Mouse (Mus musculus) gastrocnemius, adult 2 months (tissue): ENCODE measurements around the gene Slc8a1. TPM values are rescaled to one million over a fixed set of nuclear protein-coding genes. Genes with fewer than 3 reads are reported as not detected.

Source experiments
- DNase-seq: peaks from one replicate; pipeline ENCODE4 v3.0.0; 2022
- H3K27ac ChIP-seq: fragments of 200-600 bp; 2 replicates; pipeline ENCODE4 v1.8.1; 2022; ENCODE audit warnings: mild to moderate bottlenecking
- H3K4me3 ChIP-seq: fragments of 200-600 bp; 2 replicates; pipeline ENCODE4 v1.8.1; 2022; ENCODE audit warnings: mild to moderate bottlenecking, moderate library complexity
- CTCF ChIP-seq: fragments of 200-600 bp; IDR thresholded peaks from 2 replicates; pipeline ENCODE4 v1.8.1; 2022; ENCODE audit warnings: antibody characterized with exemption, mild to moderate bottlenecking, moderate library complexity
- intact Hi-C: fragments of 180-260 bp; cut with DNase I; formaldehyde crosslinking; loops from one replicate; pipeline ENCODE4 v1.15.1; 2025
- long read RNA-seq, 2 experiments: library from polyadenylated mRNA; stranded (forward); transcript quantifications; one replicate each; pipeline ENCODE4 v2.0.0; 2021
- total RNA-seq, 2 experiments: library from RNA; stranded (reverse); gene quantifications; 2 replicates each; pipeline ENCODE4 v1.2.3; 2021

The Slc8a1 gene
- total RNA-seq: 10 to 100 TPM; 15.9 to 19.9 TPM
- long read RNA-seq, experiment 1, partial matches to known transcripts: 0 of 1 reads
- long read RNA-seq, experiment 1, other reads (novel, unspliced or antisense): 1 of 1 reads
- long read RNA-seq, experiment 2, partial matches to known transcripts: 1 of 4 reads
- long read RNA-seq, experiment 2, other reads (novel, unspliced or antisense): 3 of 4 reads

DNA sequence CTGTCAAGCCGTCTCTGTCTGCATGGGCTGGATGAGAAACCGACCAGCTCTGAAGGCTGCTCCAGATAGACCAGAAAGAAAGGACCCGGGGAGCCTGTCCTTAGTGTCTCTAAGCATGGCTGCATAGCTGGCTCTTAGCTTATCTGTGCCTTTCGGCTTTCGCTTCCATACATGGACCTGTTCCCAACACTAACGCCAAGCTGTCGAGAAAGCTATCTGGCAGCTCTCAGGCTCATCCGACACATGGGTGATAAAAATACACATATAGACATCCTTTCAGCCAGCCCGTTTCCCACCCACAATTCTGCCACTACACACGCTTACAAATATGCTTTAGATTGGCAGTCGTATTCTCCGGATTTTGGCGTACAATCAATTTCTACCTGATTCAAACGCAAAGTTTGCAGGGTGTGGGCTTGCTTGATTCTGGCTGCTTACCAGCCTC, at the start of gene Slc8a1:
Gene Slc8a1 (minus strand): TSS at position 67 of the 445 bp plus-strand sequence.
- intact Hi-C loops: no loop called here
- no peak for TF ChIP-seq CTCF
- no peak within 1 kb of the TSS for H3K27ac ChIP-seq
- H3K4me3 ChIP-seq: no peak within 1 kb of the TSS
- DNase-seq: no peak

DNA sequence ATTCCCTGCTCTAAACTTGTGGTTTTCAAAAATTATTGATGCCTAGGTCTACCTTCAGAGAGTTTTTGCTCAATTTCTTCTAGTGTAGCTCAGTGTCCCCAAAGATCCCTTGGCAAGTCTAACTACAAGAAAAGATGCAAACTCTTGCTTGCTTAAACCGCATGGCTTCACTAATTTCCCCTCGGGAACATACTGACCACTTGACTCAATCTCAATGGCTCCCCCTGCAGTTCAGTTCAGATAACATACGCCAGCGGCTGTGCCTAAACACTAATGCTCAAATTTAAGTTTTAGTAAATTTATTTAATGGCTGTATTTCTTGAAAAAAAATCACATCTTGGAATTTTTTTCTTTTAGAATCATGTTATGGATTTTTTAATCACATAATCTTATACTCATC, 49.2 kb upstream of the Slc8a1 start:
- H3K4me3 ChIP-seq: no peak overlapping the region
- intact Hi-C loops: loop anchor here (2.0 to 10.0 kb wide), 5 partner anchors 123 to 593 kb away; no protein-coding TSS in a partner anchor
- DNase-seq: peak; percentile 48
- no peak overlapping the region for H3K27ac ChIP-seq
- peak; percentile 88 for TF ChIP-seq CTCF

DNA sequence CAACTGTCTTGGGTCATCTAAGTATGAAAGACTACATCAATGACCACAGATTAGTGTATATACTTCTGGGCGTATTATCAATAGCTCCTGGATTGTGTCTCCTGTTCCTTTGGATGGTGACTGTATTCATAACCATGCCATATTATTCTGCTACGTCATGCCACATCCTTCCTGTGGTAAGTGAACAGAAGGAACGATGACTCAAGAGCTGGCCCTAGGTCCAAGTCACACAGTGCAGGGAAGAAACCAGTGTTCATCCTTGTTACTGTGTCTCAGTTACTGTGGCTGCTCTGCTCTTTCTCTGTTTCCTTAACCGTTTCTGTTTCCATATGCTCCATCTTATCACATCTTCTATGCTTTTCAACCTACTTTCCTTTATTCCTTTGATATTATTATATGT, 44.1 kb upstream of the Slc8a1 start:
- Histone ChIP-seq H3K27ac (no peak overlapping the region), H3K4me3 (no peak overlapping the region)
- DNase-seq: no peak
- intact Hi-C loops: loop anchor here (10.0 kb wide), 3 partner anchors 118 to 418 kb away; no protein-coding TSS in a partner anchor
- TF ChIP-seq CTCF: no peak

DNA sequence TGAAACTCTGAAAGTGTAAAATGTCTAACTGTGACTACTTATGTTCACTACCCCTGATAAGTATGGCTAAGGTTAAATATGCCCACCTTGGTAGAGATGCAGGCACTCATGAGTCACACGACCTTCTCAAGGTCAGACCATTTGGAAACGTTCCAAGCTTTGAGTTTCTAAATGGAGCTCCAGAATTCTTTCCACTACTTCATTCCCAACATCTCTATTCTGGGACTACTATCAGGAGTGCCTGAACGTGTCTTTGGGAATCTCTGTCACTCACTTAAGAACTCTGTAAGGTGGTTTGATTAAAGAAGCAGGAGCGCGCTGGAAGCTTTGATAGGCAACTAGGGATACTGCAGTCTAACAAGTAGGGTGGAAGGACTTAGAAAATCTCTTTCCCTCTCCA, 43.3 kb upstream of the Slc8a1 start:
- intact Hi-C loops: loop anchor here (10.0 kb wide), 3 partner anchors 117 to 417 kb away; no protein-coding TSS in a partner anchor
- Histone ChIP-seq H3K4me3 (no peak overlapping the region), H3K27ac (no peak overlapping the region)
- DNase-seq: no peak
- TF ChIP-seq CTCF: no peak

DNA sequence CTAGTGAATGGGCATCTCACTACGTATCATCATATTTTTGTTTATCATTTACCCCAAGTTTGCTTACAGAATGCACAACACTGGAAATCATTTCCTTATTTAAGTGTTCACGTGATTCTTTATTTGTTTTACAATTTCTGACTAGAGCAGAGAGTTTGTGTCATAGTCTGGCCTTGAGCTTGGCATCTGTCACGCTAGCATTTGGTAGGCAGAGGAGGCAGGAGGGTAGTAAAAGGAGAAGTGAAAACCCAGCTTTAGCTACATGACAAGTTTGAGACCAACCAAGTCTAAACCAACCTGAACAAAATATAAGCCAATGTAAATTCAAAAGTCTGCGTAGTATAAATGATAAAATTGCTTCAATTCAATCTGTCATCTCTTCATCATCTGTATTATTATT, 41.7 kb upstream of the Slc8a1 start:
- Histone ChIP-seq H3K4me3 (no peak overlapping the region), H3K27ac (no peak overlapping the region)
- DNase-seq: no peak
- intact Hi-C loops: loop anchor here (10.0 kb wide), 3 partner anchors 115 to 415 kb away; no protein-coding TSS in a partner anchor
- TF ChIP-seq CTCF: no peak

DNA sequence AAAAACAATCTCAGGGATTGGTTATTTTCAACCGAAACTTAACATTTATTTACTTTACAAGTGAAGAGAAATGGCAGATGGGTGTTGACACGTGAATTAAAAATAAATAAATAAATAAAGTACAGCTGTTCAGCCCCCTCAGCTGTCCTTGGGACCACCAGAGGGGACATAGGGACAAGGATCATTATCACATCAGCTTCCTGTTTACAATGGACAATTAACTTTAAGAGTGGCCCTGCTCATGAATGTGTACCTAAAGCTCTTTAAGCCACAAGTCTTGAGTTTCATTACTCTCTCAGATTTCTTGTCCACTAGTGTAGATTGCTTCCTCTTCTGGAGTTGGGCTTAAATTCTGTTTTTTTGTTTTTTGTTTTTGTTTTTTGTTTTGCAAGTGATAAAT, 12.5 kb upstream of the Slc8a1 start:
- DNase-seq: no peak
- intact Hi-C loops: no loop called here
- TF ChIP-seq CTCF: no peak
- Histone ChIP-seq H3K4me3 (no peak overlapping the region), H3K27ac (no peak overlapping the region)

DNA sequence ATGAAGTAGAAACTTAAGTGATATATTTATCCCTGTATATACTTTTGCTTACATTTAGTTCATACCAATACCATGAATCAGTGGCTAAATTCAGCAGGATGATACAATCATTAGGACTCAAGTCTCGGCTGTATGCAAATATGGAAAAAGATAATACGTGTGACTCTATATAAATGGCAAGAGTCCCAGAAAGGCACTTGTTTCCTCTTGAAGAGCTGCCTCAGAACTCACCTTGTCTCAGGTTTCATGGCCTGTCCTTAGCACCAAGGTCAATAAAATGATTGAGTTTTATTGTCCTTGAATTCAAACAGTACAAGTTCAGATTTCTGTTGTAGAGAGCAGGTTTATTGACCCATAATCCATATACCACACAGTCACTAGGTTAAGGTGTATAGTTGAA, 4.9 kb upstream of the Slc8a1 start:
- DNase-seq: no peak
- intact Hi-C loops: no loop called here
- no peak overlapping the region for H3K27ac ChIP-seq
- H3K4me3 ChIP-seq: no peak overlapping the region
- no peak for TF ChIP-seq CTCF

DNA sequence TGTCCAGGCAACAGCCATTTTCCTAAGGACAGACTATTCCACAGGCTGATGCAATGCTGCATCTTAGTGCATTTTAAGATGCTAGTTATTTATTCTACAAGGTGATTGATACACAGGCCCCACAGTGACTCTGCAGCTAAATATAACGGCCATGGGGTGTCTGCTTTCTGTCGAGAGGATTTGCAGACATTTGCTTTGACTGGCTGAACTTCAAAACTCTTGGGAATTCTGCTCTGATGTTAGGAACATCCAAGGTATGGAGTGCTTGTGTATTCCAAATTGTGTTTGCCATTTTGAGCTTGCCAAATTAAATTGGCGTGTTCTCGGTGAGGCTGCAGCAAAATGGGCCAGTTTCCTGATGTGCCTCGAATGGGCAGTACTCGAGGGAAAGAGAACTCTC, 2.4 kb upstream of the Slc8a1 start:
- TF ChIP-seq CTCF: no peak
- H3K27ac ChIP-seq: no peak overlapping the region
- DNase-seq: no peak
- intact Hi-C loops: no loop called here
- no peak overlapping the region for H3K4me3 ChIP-seq

DNA sequence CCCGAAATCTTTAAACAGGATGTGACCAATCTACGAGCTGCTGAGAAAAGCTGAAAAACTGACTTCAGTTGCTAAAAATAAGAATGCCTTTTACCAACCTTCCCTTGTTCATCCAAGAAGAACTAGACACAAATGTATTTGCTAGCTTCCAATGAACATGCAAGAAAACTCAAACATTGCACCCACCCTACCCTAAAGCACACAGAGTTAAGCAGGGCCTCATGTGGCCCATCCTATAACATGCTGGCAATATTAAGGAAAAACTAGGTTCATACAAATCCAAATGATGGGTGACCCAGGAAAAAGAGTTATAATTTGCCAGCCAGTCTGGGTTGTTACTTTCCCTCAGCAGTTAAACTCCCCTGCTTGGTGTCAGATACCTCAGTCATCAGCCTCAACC, 398 bp downstream of the Slc8a1 start:
- Histone ChIP-seq H3K27ac (no peak overlapping the region), H3K4me3 (no peak overlapping the region)
- intact Hi-C loops: no loop called here
- no peak for TF ChIP-seq CTCF
- DNase-seq: no peak

DNA sequence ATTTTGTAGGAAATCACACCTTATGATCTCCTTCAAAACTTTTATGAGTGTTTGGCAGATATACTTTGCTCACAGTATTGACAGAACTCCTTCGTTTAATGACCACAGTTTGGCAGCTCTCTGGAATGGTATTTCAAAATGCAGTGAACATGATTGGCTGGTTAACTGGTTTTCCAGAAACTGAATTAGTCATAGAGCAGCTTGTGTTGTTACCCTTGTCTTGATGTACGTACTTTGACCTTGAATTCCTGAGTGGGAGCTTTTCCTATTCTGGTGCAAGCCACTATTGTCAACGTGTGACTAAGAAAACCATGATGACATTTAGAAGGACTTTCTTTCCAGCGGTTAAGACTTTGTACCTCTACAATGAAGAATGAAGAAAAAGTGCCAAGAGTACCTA, 868 bp downstream of the Slc8a1 start:
- no peak for DNase-seq
- H3K4me3 ChIP-seq: no peak overlapping the region
- no peak overlapping the region for H3K27ac ChIP-seq
- intact Hi-C loops: no loop called here
- TF ChIP-seq CTCF: no peak

DNA sequence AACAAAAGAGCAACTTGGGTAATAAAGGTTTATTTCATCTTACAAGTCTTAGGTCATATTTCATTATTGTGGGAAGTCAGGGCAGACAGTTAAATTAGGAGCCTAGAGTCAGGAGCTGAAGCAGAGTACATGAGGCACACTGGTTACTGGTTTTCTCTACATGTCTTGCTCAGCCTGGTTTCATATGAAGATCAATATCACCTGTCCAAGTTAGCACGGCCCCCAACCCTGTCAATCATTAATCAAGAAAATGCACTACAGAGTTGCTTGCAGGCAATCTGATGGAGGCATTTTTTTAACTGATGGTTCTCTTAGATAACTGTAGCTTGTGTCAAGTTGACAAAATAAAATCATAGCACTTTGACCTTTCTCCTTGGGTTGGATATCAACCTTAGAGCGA, 2.6 kb downstream of the Slc8a1 start:
- Histone ChIP-seq H3K4me3 (no peak overlapping the region), H3K27ac (no peak overlapping the region)
- no peak for TF ChIP-seq CTCF
- intact Hi-C loops: no loop called here
- no peak for DNase-seq

DNA sequence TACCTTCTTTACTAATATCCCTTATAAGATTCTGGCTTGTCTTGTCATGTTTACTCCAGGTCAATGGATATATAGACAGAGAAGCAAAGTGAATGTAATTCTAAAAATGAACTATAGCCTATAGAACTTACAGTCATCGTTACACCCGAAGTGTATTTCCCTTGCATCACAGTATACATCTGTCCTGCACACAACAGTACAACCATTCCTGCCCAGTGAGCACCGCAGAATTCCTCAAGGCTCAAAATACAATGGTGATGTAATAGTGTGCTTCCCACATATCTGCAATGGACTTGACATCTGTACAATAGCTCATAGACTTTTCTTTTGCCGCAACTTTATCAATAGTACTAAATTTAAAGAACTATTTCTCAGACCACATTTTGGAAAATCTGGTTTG, 8.3 kb downstream of the Slc8a1 start:
- TF ChIP-seq CTCF: no peak
- intact Hi-C loops: no loop called here
- no peak overlapping the region for H3K27ac ChIP-seq
- DNase-seq: no peak
- H3K4me3 ChIP-seq: no peak overlapping the region

DNA sequence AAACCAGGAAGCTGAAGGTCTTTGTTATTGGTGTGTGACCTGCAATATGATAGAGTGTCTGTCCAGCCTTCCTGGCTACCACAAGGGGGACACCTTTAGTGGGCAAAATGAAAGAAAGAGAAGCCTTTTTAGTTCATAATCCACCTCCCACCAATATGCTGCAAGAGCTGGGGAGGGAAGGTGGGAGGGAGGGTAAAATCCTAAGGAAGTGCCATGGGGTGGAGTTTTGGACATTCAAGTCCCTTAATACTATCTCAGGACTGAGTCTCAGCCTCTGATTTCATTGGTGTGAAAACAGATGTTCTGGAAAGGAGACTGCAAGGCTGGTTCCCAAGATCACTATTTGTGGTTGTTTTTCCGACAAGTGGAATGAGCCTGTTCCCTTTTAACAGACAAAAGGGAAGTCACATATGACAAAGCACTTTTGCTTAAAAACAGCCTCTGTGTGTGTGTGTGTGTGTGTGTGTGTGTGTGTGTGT, 25.9 kb downstream of the Slc8a1 start:
- Histone ChIP-seq H3K4me3 (no peak overlapping the region), H3K27ac (no peak overlapping the region)
- no peak for DNase-seq
- intact Hi-C loops: no loop called here
- TF ChIP-seq CTCF: peak; percentile 20; the same call in 1 of the 2 replicates

DNA sequence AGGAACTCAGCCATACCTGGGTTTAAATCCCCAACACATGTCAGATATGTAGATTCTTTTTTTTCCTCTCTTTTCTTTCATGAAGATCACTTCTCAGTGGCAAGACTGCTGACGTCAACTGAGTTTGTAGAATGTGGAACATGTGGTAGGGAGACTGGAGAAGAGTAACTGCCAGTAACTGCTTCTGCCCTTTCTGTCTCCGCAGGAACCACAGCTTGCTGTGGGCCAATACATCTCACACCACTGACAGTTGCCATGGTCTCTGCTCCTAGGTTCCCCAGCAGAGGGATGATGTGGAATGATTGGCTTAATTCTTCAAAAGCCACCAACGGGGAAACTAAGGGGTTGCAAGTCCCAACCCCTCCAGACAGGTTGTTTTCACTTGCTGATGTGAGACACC, 33.4 kb downstream of the Slc8a1 start:
- TF ChIP-seq CTCF: no peak; the same call in 1 of the 2 replicates
- peak overlapping the region; percentile 88 for H3K27ac ChIP-seq
- intact Hi-C loops: no loop called here
- DNase-seq: no peak
- peak overlapping the region; percentile 65 for H3K4me3 ChIP-seq
